Mouse (Mus musculus) small intestine, adult 2 months (tissue): ENCODE data around the gene P2rx7.

Experiments
- CTCF ChIP-seq: fragments of 200-500 bp; IDR thresholded peaks from 2 replicates; pipeline ENCODE4 v1.5.1; 2012; ENCODE audit warnings: low read depth, mild to moderate bottlenecking, control low read depth, inconsistent platforms, low read length, moderate library complexity, mixed read lengths; ENCODE audit not compliant: insufficient replicate concordance, insufficient read length; ENCODE audit errors: extremely low read depth
- POLR2A ChIP-seq: fragments of 200-500 bp; IDR thresholded peaks from 2 replicates; pipeline ENCODE4 v1.6.1; 2012; ENCODE audit warnings: low read depth, mild to moderate bottlenecking, control low read depth, inconsistent platforms, low read length, moderate library complexity

DNA sequence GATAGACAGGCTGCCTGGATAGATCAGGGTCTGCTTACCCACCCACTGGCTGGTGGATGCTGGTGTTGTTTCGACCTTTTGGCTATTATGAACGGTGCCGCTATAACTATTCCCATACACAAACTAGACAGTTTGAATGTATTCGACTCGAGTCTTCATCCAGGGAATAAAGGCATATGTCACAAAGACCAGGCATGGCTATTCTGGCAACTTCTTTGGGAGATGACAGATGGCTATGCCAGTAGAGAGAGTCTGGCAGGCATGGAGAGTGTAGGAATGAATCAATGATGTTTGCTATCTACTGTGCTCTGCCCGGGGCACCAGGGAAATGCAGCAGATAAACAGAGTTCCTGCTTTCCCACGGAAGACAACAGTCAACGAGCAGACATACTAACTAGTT lies 36.2 kb downstream of the P2rx7 start:
- TF ChIP-seq POLR2A, result no peak
- TF ChIP-seq CTCF, result no peak
